8 mouse cellular contexts compared by ENCODE assay signal in the genomic region with DNA sequence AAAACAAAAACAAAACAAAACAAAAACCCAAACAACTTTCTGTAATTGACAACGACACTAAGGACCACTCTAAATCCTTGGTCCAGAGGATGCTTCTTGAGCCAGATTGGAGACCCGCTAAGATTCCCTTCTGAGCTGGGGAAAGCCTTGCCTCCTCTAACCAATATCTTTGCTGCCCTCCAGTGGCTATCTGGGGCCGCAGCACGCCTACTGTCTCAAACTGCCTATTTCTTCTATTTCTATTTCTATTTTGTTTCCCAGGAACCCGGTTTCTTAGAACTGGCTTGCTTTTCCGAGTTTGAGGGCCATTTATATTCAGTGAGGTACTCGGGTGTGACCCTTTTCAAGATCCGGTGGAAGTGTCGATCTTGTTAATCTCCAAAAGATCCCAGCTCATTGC. TPM values are rescaled to one million over a fixed set of nuclear protein-coding genes. Genes with fewer than 3 reads are reported as not detected.
DNase-seq lines count a peak whose midpoint lies in the region; ATAC-seq and TF ChIP-seq lines count a peak whose summit lies in the region.

No protein-coding gene starts in this region.

- no peaks in the 10 kb centered on the region for H3K27me3 ChIP-seq in kidney, postnatal 0 days (ENCODE audit: insufficient read depth, low read length)
- no peaks in the 10 kb centered on the region for H3K27me3 ChIP-seq in liver, embryonic 13.5 days
- no peaks in the 10 kb centered on the region for H3K27me3 ChIP-seq in stomach, postnatal 0 days (ENCODE audit: control insufficient read depth, insufficient read depth, low read length)

- TF ChIP-seq EP300 in stomach, postnatal 0 days (optimal IDR thresholded peaks at IDR 0.05): no peak

- no peaks in the 10 kb centered on the region for H3K36me3 ChIP-seq in kidney, postnatal 0 days (ENCODE audit: insufficient read depth, low read length)
- H3K36me3 ChIP-seq in liver, embryonic 13.5 days: no peaks in the 10 kb centered on the region
- no peaks in the 10 kb centered on the region for H3K36me3 ChIP-seq in stomach, postnatal 0 days (ENCODE audit: control insufficient read depth, insufficient read depth, low read length)

- peak; percentile 94 for TF ChIP-seq CTCF in kidney, postnatal 0 days (IDR thresholded peaks at IDR 0.05; ENCODE audit: low read depth)
- TF ChIP-seq CTCF in stomach, postnatal 0 days (IDR thresholded peaks at IDR 0.05; ENCODE audit: low read depth): peak; percentile 92

- H3K9me3 ChIP-seq in kidney, postnatal 0 days (replicated peaks; ENCODE audit: low read length): no peaks in the 10 kb centered on the region
- no peaks in the 10 kb centered on the region for H3K9me3 ChIP-seq in liver, embryonic 13.5 days (replicated peaks)
- no peaks in the 10 kb centered on the region for H3K9me3 ChIP-seq in stomach, postnatal 0 days (ENCODE audit: control insufficient read depth, low read length)

- no peak overlapping the region for H3K9ac ChIP-seq in kidney, postnatal 0 days (ENCODE audit: low read depth, low read length)
- H3K9ac ChIP-seq in liver, embryonic 13.5 days: no peak overlapping the region
- H3K9ac ChIP-seq in stomach, postnatal 0 days (ENCODE audit: low read length): no peak overlapping the region

- peak; percentile 50 for ATAC-seq in activated CD4-positive, CD25-positive, alpha-beta regulatory T cell, adult 4 months
- ATAC-seq in common myeloid progenitor, adult 5-6 weeks (replicated peaks; ENCODE audit: low read depth, poor library complexity, severe bottlenecking): peak; percentile 79
- ATAC-seq in kidney, postnatal 0 days (replicated peaks; ENCODE audit: low FRiP score, low read depth): 0 out of 2 replicates have a peak, but pooled peaks have one; percentile 46
- no peak for ATAC-seq in liver, embryonic 13.5 days (ENCODE audit: low read depth)
- peak; percentile 49; the same call in 1 of the 2 replicates for ATAC-seq in stomach, postnatal 0 days (ENCODE audit: low FRiP score, low TSS enrichment)

- no peak overlapping the region for H3K4me3 ChIP-seq in kidney, postnatal 0 days (replicated peaks; ENCODE audit: low read depth, low read length)
- no peak overlapping the region for H3K4me3 ChIP-seq in liver, embryonic 13.5 days (replicated peaks)
- no peak overlapping the region for H3K4me3 ChIP-seq in stomach, postnatal 0 days (ENCODE audit: low read depth, low read length)

- peak; percentile 75 to 80 for DNase-seq in B cell, adult 2 months
- peak; percentile 55 to 64 for DNase-seq in gastrocnemius, postnatal 36 days
- peak; percentile 93 for DNase-seq in kidney, postnatal 0 days (ENCODE audit: low spot score)
- DNase-seq in liver, embryonic 13.5 days: peak; percentile 16
- DNase-seq in neural tube, embryonic 10.5 days (ENCODE audit: extremely low spot score, low spot score): peak; percentile 71
- peak; percentile 74 for DNase-seq in stomach, postnatal 0 days (ENCODE audit: low spot score)

- WGBS in kidney, postnatal 0 days: 10% methylated on average over 9 of the region's 9 CpGs
- WGBS in liver, embryonic 13.5 days (ENCODE audit: insufficient replicate concordance): 7% methylated on average over 9 of the region's 9 CpGs
- 3% methylated on average over 9 of the region's 9 CpGs for WGBS in stomach, postnatal 0 days

- no peaks in the 10 kb centered on the region for H3K4me1 ChIP-seq in kidney, postnatal 0 days (replicated peaks; ENCODE audit: insufficient read depth, low read length)
- no peaks in the 10 kb centered on the region; the same call in 1 of the 2 replicates for H3K4me1 ChIP-seq in liver, embryonic 13.5 days (replicated peaks)
- H3K4me1 ChIP-seq in stomach, postnatal 0 days (replicated peaks; ENCODE audit: control insufficient read depth, insufficient read depth): no peaks in the 10 kb centered on the region

- H3K4me2 ChIP-seq in kidney, postnatal 0 days (ENCODE audit: low read length): no peak overlapping the region
- H3K4me2 ChIP-seq in liver, embryonic 13.5 days: no peak overlapping the region
- H3K4me2 ChIP-seq in stomach, postnatal 0 days (replicated peaks; ENCODE audit: low read depth): peak overlapping the region; percentile 11; the same call in 1 of the 2 replicates

- H3K27ac ChIP-seq in kidney, postnatal 0 days: no peak overlapping the region
- H3K27ac ChIP-seq in liver, embryonic 13.5 days: no peak overlapping the region
- H3K27ac ChIP-seq in stomach, postnatal 0 days (replicated peaks): no peak overlapping the region

- intact Hi-C loops in gastrocnemius, postnatal 36 days (cut with DNase I): loop anchor here (1.0 to 5.0 kb wide), 3 partner anchors 155 to 321 kb away; no protein-coding TSS in a partner anchor

RNA-seq across cellular contexts. Expression of gene Batf, which starts 23.6 kb away (rescaled TPM):
- polyA plus RNA-seq in activated CD4-positive, CD25-positive, alpha-beta regulatory T cell, adult 4 months (2017; shearing (Covaris generic)): 100 to 1,000 TPM; 156 to 205 TPM
- 31.9 and 38.9 TPM in 2 replicates for total RNA-seq in common myeloid progenitor, adult 5-6 weeks (2017)
- total RNA-seq in gastrocnemius, postnatal 36 days (2021): not detected
- polyA plus RNA-seq in kidney, postnatal 0 days (2015; fragmentation: Nextera tagmentation; extraction: Ambion mirVana): 4.0 and 4.3 TPM in 2 replicates
- polyA plus RNA-seq in liver, embryonic 13.5 days (2015; fragmentation: Nextera tagmentation; extraction: Ambion mirVana): 4.3 and 4.7 TPM in 2 replicates
- polyA plus RNA-seq in stomach, postnatal 0 days (2015; fragmentation: Nextera tagmentation; extraction: Ambion mirVana): 3.1 and 3.3 TPM in 2 replicates

Comparison
In these comparisons a context has a peak if more than half of its experiments do, and no peak if none do; other contexts are left out.
1. DNase-seq: peak in every context shown above with its lines; median percentile 93 in kidney, postnatal 0 days; 78 in B cell, adult 2 months; 74 in stomach, postnatal 0 days; 71 in neural tube, embryonic 10.5 days; 60 in gastrocnemius, postnatal 36 days; 16 in liver, embryonic 13.5 days.
2. RNA of gene Batf, which starts 23.6 kb away (polyA plus RNA-seq): 156 to 205 TPM in activated CD4-positive, CD25-positive, alpha-beta regulatory T cell, adult 4 months; 4.3 to 4.7 TPM in liver, embryonic 13.5 days, 4.0 to 4.3 TPM in kidney, postnatal 0 days and 3.1 to 3.3 TPM in stomach, postnatal 0 days; every median in the first group is over 10 times any median in the second.